In genomic region chr8:9772519-9772840, GRCm38 (mm10) we compare ENCODE assay signal across 9 mouse cellular contexts. TPM values are rescaled to one million over a fixed set of nuclear protein-coding genes. Genes with fewer than 3 reads are reported as not detected.
DNase-seq lines count a peak whose midpoint lies in the region; ATAC-seq and TF ChIP-seq lines count a peak whose summit lies in the region.
"Had no signal": no experiment of that assay in that cellular context is flagged by ENCODE, and none has a peak within 500 bp of the region (broad histone marks: within the 10 kb centered on the region; RNA-seq: fewer than 3 reads in every experiment).

No protein-coding gene starts in this region.

- peak overlapping the region; percentile 52 for H3K4me3 ChIP-seq in kidney, embryonic 15.5 days (replicated peaks)
- H3K4me3 ChIP-seq in embryonic facial prominence, embryonic 13.5 days, result peak overlapping the region; percentile 52
- H3K4me3 ChIP-seq in intestine, postnatal 0 days (ENCODE audit: low read depth, low read length), result no peak overlapping the region
- H3K4me3 ChIP-seq in midbrain, embryonic 11.5 days (ENCODE audit: low read depth, low read length), result peak overlapping the region; percentile 66
- H3K4me3 ChIP-seq in lung, adult 2 months (replicated peaks; ENCODE audit: extremely low read depth, low read depth, low read length), result no peak overlapping the region

- peaks cover 54% of the 10 kb centered on the region for H3K27me3 ChIP-seq in kidney, embryonic 15.5 days
- peaks cover 68% of the 10 kb centered on the region for H3K27me3 ChIP-seq in embryonic facial prominence, embryonic 13.5 days
- peaks cover 32% of the 10 kb centered on the region for H3K27me3 ChIP-seq in intestine, postnatal 0 days (replicated peaks; ENCODE audit: control insufficient read depth, insufficient read depth, low read length)
- peaks cover 6% of the 10 kb centered on the region for H3K27me3 ChIP-seq in midbrain, embryonic 11.5 days (ENCODE audit: control insufficient read depth, insufficient read depth, low read length)

- H3K27ac ChIP-seq in kidney, embryonic 15.5 days, result no peak overlapping the region
- no peak overlapping the region for H3K27ac ChIP-seq in embryonic facial prominence, embryonic 13.5 days
- no peak overlapping the region for H3K27ac ChIP-seq in intestine, postnatal 0 days (ENCODE audit: low read depth, low read length)
- no peak overlapping the region for H3K27ac ChIP-seq in midbrain, embryonic 11.5 days (ENCODE audit: low read depth, low read length)

- peaks cover 24% of the 10 kb centered on the region for H3K4me1 ChIP-seq in kidney, embryonic 15.5 days
- H3K4me1 ChIP-seq in embryonic facial prominence, embryonic 13.5 days, result peaks cover 24% of the 10 kb centered on the region
- H3K4me1 ChIP-seq in intestine, postnatal 0 days (replicated peaks; ENCODE audit: control insufficient read depth, insufficient read depth, low read length), result no peaks in the 10 kb centered on the region
- peaks cover 2% of the 10 kb centered on the region; the same call in 1 of the 2 replicates for H3K4me1 ChIP-seq in midbrain, embryonic 11.5 days (ENCODE audit: control insufficient read depth, insufficient read depth, low read length)
- H3K4me1 ChIP-seq in lung, adult 2 months (ENCODE audit: control insufficient read depth, insufficient read depth, low read length), result no peaks in the 10 kb centered on the region

- 5% methylated on average over 6 of the region's 6 CpGs for WGBS in kidney, embryonic 15.5 days
- 4% methylated on average over 6 of the region's 6 CpGs for WGBS in embryonic facial prominence, embryonic 13.5 days
- WGBS in intestine, postnatal 0 days, result 14% methylated on average over 6 of the region's 6 CpGs
- WGBS in midbrain, embryonic 11.5 days, result 3% methylated on average over 6 of the region's 6 CpGs
- 7% methylated on average over 6 of the region's 6 CpGs for WGBS in lung, adult 2 months

- TF ChIP-seq CTCF in intestine, postnatal 0 days (IDR thresholded peaks at IDR 0.05; ENCODE audit: low read depth), result peak; percentile 41
- no peak for TF ChIP-seq CTCF in lung, adult 2 months (IDR thresholded peaks at IDR 0.05; ENCODE audit: insufficient read depth, low read length)

- no peak for ATAC-seq in kidney, embryonic 15.5 days (replicated peaks; ENCODE audit: low FRiP score)
- ATAC-seq in embryonic facial prominence, embryonic 13.5 days (ENCODE audit: insufficient number of reproducible peaks, insufficient read depth, low FRiP score, low TSS enrichment, low read depth), result no peak
- no peak for ATAC-seq in intestine, postnatal 0 days
- ATAC-seq in midbrain, embryonic 11.5 days (ENCODE audit: low FRiP score), result peak; percentile 34

- DNase-seq in kidney, adult 18-20 months, result no peak
- no peak for DNase-seq in midbrain, embryonic 11.5 days (ENCODE audit: low spot score, missing footprints)
- DNase-seq in telencephalon, adult 2 months (ENCODE audit: low read depth, low spot score), result peak; percentile 19
- DNase-seq in lung, adult 2 months, result no peak
- no peak for DNase-seq in lung, postnatal 10 days

- H3K36me3 ChIP-seq in kidney, embryonic 15.5 days, result no peaks in the 10 kb centered on the region
- no peaks in the 10 kb centered on the region for H3K36me3 ChIP-seq in embryonic facial prominence, embryonic 13.5 days
- H3K36me3 ChIP-seq in intestine, postnatal 0 days (ENCODE audit: control insufficient read depth, insufficient read depth), result no peaks in the 10 kb centered on the region
- no peaks in the 10 kb centered on the region for H3K36me3 ChIP-seq in midbrain, embryonic 11.5 days (ENCODE audit: control insufficient read depth, insufficient read depth, low read length)

- H3K4me2 ChIP-seq in kidney, embryonic 15.5 days, result peak overlapping the region; percentile 94
- peak overlapping the region; percentile 91 for H3K4me2 ChIP-seq in embryonic facial prominence, embryonic 13.5 days
- peak overlapping the region; percentile 59 for H3K4me2 ChIP-seq in intestine, postnatal 0 days (replicated peaks; ENCODE audit: low read depth)
- H3K4me2 ChIP-seq in midbrain, embryonic 11.5 days, result peak overlapping the region; percentile 72

- no peaks in the 10 kb centered on the region for H3K9me3 ChIP-seq in kidney, embryonic 15.5 days (replicated peaks)
- no peaks in the 10 kb centered on the region for H3K9me3 ChIP-seq in embryonic facial prominence, embryonic 13.5 days
- H3K9me3 ChIP-seq in intestine, postnatal 0 days (ENCODE audit: control insufficient read depth), result no peaks in the 10 kb centered on the region
- H3K9me3 ChIP-seq in midbrain, embryonic 11.5 days (ENCODE audit: control insufficient read depth, low read length), result no peaks in the 10 kb centered on the region

- H3K9ac ChIP-seq in kidney, embryonic 15.5 days, result no peak overlapping the region
- no peak overlapping the region for H3K9ac ChIP-seq in embryonic facial prominence, embryonic 13.5 days
- no peak overlapping the region for H3K9ac ChIP-seq in intestine, postnatal 0 days (ENCODE audit: low read depth, low read length)
- peak overlapping the region; percentile 66 for H3K9ac ChIP-seq in midbrain, embryonic 11.5 days (ENCODE audit: low read length)

- no peak for TF ChIP-seq POLR2A in lung, adult 2 months (IDR thresholded peaks at IDR 0.05; ENCODE audit: borderline replicate concordance, extremely low read depth, low read depth, low read length)

RNA-seq across cellular contexts. Expression of gene Fam155a, which starts 1.5 kb away (rescaled TPM):
- polyA plus RNA-seq in kidney, embryonic 15.5 days (2015; fragmentation: Nextera tagmentation; extraction: Ambion mirVana), result 0.60 and 0.90 TPM in 2 replicates
- polyA plus RNA-seq in embryonic facial prominence, embryonic 13.5 days (2015; fragmentation: Nextera tagmentation; extraction: Ambion mirVana), result 1.0 and 1.1 TPM in 2 replicates
- polyA plus RNA-seq in intestine, postnatal 0 days (2015; fragmentation: Nextera tagmentation; extraction: Ambion mirVana), result 0.96 and 1.1 TPM in 2 replicates
- 3.9 and 4.4 TPM in 2 replicates for polyA plus RNA-seq in midbrain, embryonic 11.5 days (2014; fragmentation: Nextera tagmentation; extraction: Ambion mirVana)
- polyA plus RNA-seq in lung, adult 2 months (2012; rRNA removed), result 0.04 and 0.09 TPM in 2 replicates
- polyA plus RNA-seq: spleen, adult 2 months had no signal

Comparison
In these comparisons a context has a peak if more than half of its experiments do, and no peak if none do; other contexts are left out.
1. H3K4me3 ChIP-seq: peak in kidney, embryonic 15.5 days (single experiment), embryonic facial prominence, embryonic 13.5 days (single experiment) and midbrain, embryonic 11.5 days (single experiment); none in intestine, postnatal 0 days (single experiment) and lung, adult 2 months (single experiment).
2. Peak in every context shown above with its lines, with median percentiles within 50 percentile points of each other: H3K4me2 ChIP-seq.